Mouse (Mus musculus) heart, embryonic 11.5 days (tissue): ENCODE results near the gene Agk. TPM values are rescaled to one million over a fixed set of nuclear protein-coding genes. Genes with fewer than 3 reads are reported as not detected.

ENCODE experiments used
- ATAC-seq: fragments of 200-750 bp; cut with Nextera tagmentation; replicated peaks from 2 replicates; pipeline ENCODE4 v1.8.0; 2017; ENCODE audit warnings: moderate library complexity; ENCODE audit not compliant: insufficient number of reproducible peaks, low FRiP score, low TSS enrichment
- H3K27ac ChIP-seq: fragments of 300-500 bp; sonication (generic); 2 replicates; pipeline ENCODE4 v1.5.1; 2014; ENCODE audit warnings: mild to moderate bottlenecking, low read depth, low read length
- H3K27me3 ChIP-seq: fragments of 300-500 bp; sonication (generic); 2 replicates; pipeline ENCODE4 v1.6.1; 2014; ENCODE audit warnings: mild to moderate bottlenecking, low read length, mixed read lengths; ENCODE audit not compliant: control insufficient read depth, insufficient read depth
- H3K36me3 ChIP-seq: fragments of 300-500 bp; sonication (generic); 2 replicates; pipeline ENCODE4 v1.6.1; 2014; ENCODE audit warnings: mild to moderate bottlenecking, low read length, moderate library complexity, mixed read lengths; ENCODE audit not compliant: control insufficient read depth, insufficient read depth
- H3K4me1 ChIP-seq: fragments of 300-500 bp; sonication (generic); 2 replicates; pipeline ENCODE4 v1.6.1; 2014; ENCODE audit warnings: low read length; ENCODE audit not compliant: control insufficient read depth, insufficient read depth
- H3K4me2 ChIP-seq: fragments of 300-500 bp; sonication (generic); 2 replicates; pipeline ENCODE4 v1.6.1; 2014; ENCODE audit warnings: mild to moderate bottlenecking, moderate library complexity
- H3K4me3 ChIP-seq: fragments of 300-500 bp; sonication (generic); 2 replicates; pipeline ENCODE4 v1.5.1; 2014; ENCODE audit warnings: low read depth, low read length
- H3K9ac ChIP-seq: fragments of 300-500 bp; sonication (generic); 2 replicates; pipeline ENCODE4 v1.6.1; 2014; ENCODE audit warnings: mild to moderate bottlenecking, low read depth, low read length, moderate library complexity
- H3K9me3 ChIP-seq: fragments of 300-500 bp; sonication (generic); replicated peaks from 2 replicates; pipeline ENCODE4 v1.6.1; 2016; ENCODE audit warnings: low read length; ENCODE audit not compliant: control insufficient read depth
- WGBS: fragments of 180-500 bp; shearing (Covaris S2); extraction: QIAGEN DNeasy Blood & Tissue Kit; methylation state at CpG from one replicate; pipeline ENCODE4 v1.1.7; 2014; ENCODE audit not compliant: insufficient replicate concordance; 5-methylcytosine and 5-hydroxymethylcytosine counted together
- polyA plus RNA-seq: library from polyadenylated mRNA; unstranded; fragments of >200 nt; fragmentation: Nextera tagmentation; extraction: Ambion mirVana; gene quantifications from 2 replicates; pipeline ENCODE4 v1.2.1, GENCODE M21; 2014

The Agk gene
- polyA plus RNA-seq, 1 experiment from 2014 or later, result 41.5 TPM

- H3K27ac ChIP-seq, result no peak overlapping the region
- no peak for ATAC-seq
Measured at GRCm38 (mm10) chr6:40388660-40389059, 63.7 kb downstream of the Agk start.

GRCm38 (mm10) chr6:40390975-40391374 is 66.0 kb downstream of the Agk start:
- H3K27me3 ChIP-seq, result no peaks in the 10 kb centered on the region
- no peak for ATAC-seq
- no peaks in the 10 kb centered on the region for H3K36me3 ChIP-seq
- no peaks in the 10 kb centered on the region for H3K9me3 ChIP-seq
- H3K4me3 ChIP-seq, result no peak overlapping the region
- H3K27ac ChIP-seq, result no peak overlapping the region
- peaks cover 5% of the 10 kb centered on the region; the same call in 1 of the 2 replicates for H3K4me1 ChIP-seq
- H3K4me2 ChIP-seq, result no peak overlapping the region
- H3K9ac ChIP-seq, result no peak overlapping the region
- WGBS, result 71% methylated on average over 1 of the region's 1 CpGs

More at GRCm38 (mm10) chr6:40388660-40389059, 63.7 kb downstream of the Agk start:
- Histone ChIP-seq H3K9me3 (no peaks in the 10 kb centered on the region), H3K9ac (no peak overlapping the region), H3K36me3 (no peaks in the 10 kb centered on the region), H3K4me2 (peak overlapping the region; percentile 12; the same call in 1 of the 2 replicates), H3K4me1 (peaks cover 5% of the 10 kb centered on the region; the same call in 1 of the 2 replicates), H3K27me3 (no peaks in the 10 kb centered on the region), H3K4me3 (no peak overlapping the region)
- WGBS, result 20% methylated on average over 4 of the region's 4 CpGs

DNA sequence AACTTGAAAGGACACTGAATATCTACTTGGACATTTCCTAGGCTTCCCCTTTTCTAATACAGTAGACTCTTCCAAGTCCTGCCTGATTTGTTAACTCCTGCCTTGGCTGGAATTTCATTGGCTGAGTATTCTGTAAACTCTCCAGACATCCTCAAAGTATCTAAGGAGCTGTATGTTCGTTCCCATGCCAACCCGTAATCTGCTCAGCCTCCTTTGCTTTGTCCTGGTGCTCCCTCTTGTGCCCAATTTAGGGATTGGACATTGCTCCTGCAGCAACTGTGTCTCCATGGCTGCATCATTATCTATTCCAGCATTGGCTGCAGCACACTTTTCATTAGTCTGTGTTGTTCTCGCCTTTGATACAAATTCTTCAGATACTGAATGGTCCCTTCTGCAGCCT is 68.2 kb downstream of the Agk start:
- Histone ChIP-seq H3K9ac (no peak overlapping the region), H3K27me3 (no peaks in the 10 kb centered on the region), H3K9me3 (no peaks in the 10 kb centered on the region), H3K4me1 (peaks cover 4% of the 10 kb centered on the region; the same call in 1 of the 2 replicates), H3K27ac (no peak overlapping the region), H3K4me2 (no peak overlapping the region), H3K36me3 (peaks cover 4% of the 10 kb centered on the region; the same call in 1 of the 2 replicates), H3K4me3 (no peak overlapping the region)
- no peak for ATAC-seq
- 29% methylated on average over 3 of the region's 3 CpGs for whole genome bisulfite sequencing

DNA sequence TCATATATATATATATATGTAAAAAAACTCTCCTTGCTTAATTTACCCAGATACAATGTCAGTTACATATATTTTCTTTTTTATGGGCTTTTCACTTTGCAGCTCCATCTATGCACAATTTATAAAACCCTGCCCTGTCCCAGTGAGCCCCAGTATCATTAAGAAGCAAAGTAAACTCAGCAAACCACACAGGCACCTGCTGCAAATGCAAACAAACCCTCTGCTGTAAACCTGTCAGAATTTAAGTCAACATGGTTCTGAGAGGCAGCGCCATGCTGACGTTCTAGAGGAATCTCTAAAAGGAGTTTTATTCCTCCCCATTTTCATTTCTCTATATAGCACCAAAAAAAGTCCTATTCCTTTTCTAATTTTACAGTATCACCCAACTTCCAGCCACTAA is 77.1 kb downstream of the Agk start:
- Histone ChIP-seq H3K4me2 (no peak overlapping the region), H3K36me3 (peaks cover 11% of the 10 kb centered on the region), H3K4me3 (no peak overlapping the region), H3K9ac (no peak overlapping the region), H3K27ac (no peak overlapping the region), H3K9me3 (no peaks in the 10 kb centered on the region), H3K27me3 (no peaks in the 10 kb centered on the region), H3K4me1 (no peaks in the 10 kb centered on the region)
- WGBS, result 85% methylated on average over 2 of the region's 2 CpGs
- no peak for ATAC-seq

DNA sequence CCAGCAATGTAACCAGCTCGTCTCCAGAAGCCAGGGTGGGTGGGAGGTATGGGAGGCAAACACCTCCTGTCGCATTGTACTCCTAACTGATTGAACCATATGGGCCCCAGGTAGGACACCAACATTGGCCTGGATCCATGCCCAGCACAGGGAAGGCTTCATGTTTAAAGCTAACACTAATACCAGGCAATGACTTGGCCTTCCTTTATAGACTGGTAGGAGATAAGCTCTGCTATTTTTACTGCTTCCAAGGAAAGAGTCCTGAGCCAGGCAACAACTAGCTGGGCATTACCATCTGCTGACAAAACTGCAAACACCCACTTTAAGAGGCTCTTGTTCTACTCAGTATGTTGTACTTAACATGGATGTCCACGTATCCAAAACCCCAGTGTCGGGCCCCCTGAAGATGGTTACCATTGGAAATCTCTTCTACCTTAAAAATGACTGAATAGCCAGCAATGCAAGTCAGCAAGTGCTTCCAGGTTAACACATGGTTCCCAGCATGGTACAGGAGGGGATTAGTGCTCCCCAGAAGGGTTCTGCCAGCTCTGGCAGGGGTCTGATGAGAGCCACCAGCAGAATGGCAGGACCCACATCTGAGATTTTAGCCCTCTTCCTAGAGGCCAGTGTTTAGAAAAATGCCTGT is 78.8 kb downstream of the Agk start:
- H3K27me3 ChIP-seq, result no peaks in the 10 kb centered on the region
- no peak for ATAC-seq
- no peak overlapping the region for H3K27ac ChIP-seq
- H3K4me3 ChIP-seq, result no peak overlapping the region
- H3K4me2 ChIP-seq, result no peak overlapping the region
- no peaks in the 10 kb centered on the region for H3K4me1 ChIP-seq
- no peak overlapping the region for H3K9ac ChIP-seq
- WGBS, result 85% methylated on average over 4 of the region's 4 CpGs
- no peaks in the 10 kb centered on the region for H3K9me3 ChIP-seq
- H3K36me3 ChIP-seq, result peaks cover 7% of the 10 kb centered on the region

DNA sequence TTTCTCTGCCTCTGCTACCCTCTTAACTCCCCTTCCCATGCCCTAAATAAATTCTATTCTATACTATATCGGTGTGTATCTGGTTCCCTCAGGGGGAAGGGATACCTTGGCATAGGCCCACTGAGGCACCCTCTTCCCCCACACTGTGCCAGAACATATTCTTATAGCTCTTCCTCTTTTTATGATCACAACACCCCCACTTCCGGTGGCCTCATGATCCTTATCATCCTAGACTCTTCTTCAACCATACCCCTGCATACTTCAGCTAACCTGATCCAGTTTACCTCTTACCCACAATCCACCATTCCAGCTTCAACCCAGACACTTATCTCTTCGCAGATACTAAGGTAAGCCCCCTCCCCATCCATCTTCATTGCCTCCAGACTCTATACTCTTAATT is 86.1 kb downstream of the Agk start:
- Histone ChIP-seq H3K36me3 (no peaks in the 10 kb centered on the region), H3K4me1 (no peaks in the 10 kb centered on the region), H3K4me3 (no peak overlapping the region), H3K27me3 (no peaks in the 10 kb centered on the region), H3K9me3 (no peaks in the 10 kb centered on the region), H3K4me2 (no peak overlapping the region), H3K27ac (no peak overlapping the region), H3K9ac (no peak overlapping the region)
- ATAC-seq, result no peak
- 77% methylated on average over 3 of the region's 3 CpGs for WGBS

- H3K36me3 ChIP-seq, result no peaks in the 10 kb centered on the region
- H3K27me3 ChIP-seq, result no peaks in the 10 kb centered on the region
- ATAC-seq, result no peak
- H3K4me2 ChIP-seq, result no peak overlapping the region
- WGBS, result 73% methylated on average over 5 of the region's 5 CpGs
- H3K9ac ChIP-seq, result no peak overlapping the region
- H3K27ac ChIP-seq, result no peak overlapping the region
- no peaks in the 10 kb centered on the region for H3K9me3 ChIP-seq
- no peak overlapping the region for H3K4me3 ChIP-seq
- no peaks in the 10 kb centered on the region for H3K4me1 ChIP-seq
Measured at GRCm38 (mm10) chr6:40413046-40413445, 88.1 kb downstream of the Agk start.

DNA sequence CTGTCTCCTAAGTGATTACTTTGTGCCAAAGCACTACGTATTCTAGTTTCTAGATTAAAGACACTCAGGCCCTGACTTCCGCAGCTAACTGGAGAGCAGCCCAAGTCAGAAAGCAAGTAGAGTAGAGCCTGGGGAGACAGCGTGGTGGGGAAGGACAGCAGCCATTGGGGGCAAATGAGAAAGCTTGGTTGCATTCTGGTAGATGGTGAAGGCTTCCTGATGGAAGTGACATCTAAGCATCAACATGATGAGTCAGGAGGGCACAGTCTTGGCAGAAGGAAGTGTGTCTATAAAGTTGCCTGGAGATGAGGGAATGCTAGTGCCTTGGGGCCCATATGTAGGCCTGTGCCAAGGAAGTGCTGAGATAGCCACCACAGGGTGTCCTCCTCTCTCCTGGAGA is 88.6 kb downstream of the Agk start:
- WGBS, result 88% methylated on average over 3 of the region's 3 CpGs

GRCm38 (mm10) chr6:40415799-40416198 is 90.8 kb downstream of the Agk start:
- Histone ChIP-seq H3K4me3 (no peak overlapping the region), H3K9me3 (no peaks in the 10 kb centered on the region), H3K27ac (no peak overlapping the region), H3K27me3 (no peaks in the 10 kb centered on the region), H3K4me1 (no peaks in the 10 kb centered on the region), H3K36me3 (no peaks in the 10 kb centered on the region), H3K4me2 (no peak overlapping the region), H3K9ac (no peak overlapping the region)
- no peak for ATAC-seq
- WGBS, result 77% methylated on average over 5 of the region's 5 CpGs

More for the DNA sequence above, 88.6 kb downstream of the Agk start:
- Histone ChIP-seq H3K9me3 (no peaks in the 10 kb centered on the region), H3K27me3 (no peaks in the 10 kb centered on the region), H3K9ac (no peak overlapping the region), H3K27ac (no peak overlapping the region), H3K4me2 (no peak overlapping the region), H3K4me1 (no peaks in the 10 kb centered on the region), H3K36me3 (no peaks in the 10 kb centered on the region), H3K4me3 (no peak overlapping the region)
- no peak for ATAC-seq
